9 mouse cellular contexts compared by ENCODE assay signal in genomic region chr8:84981644-84982498, GRCm38 (mm10). TPM values are rescaled to one million over a fixed set of nuclear protein-coding genes. Genes with fewer than 3 reads are reported as not detected.
A peak's percentile ranks its signal among the peaks of the same experiment; 100 is the strongest.
DNase-seq lines count a peak whose midpoint lies in the region; ATAC-seq and TF ChIP-seq lines count a peak whose summit lies in the region.
"Had no signal": no experiment of that assay in that cellular context is flagged by ENCODE, and none has a peak within 500 bp of the region (broad histone marks: within the 10 kb centered on the region; RNA-seq: fewer than 3 reads in every experiment).

No protein-coding gene starts in this region.

- H3K27me3 ChIP-seq in E14TG2a.4 (ENCODE audit: insufficient read depth, low read length): no peaks in the 10 kb centered on the region
- no peaks in the 10 kb centered on the region for H3K27me3 ChIP-seq in intestine, postnatal 0 days (replicated peaks; ENCODE audit: control insufficient read depth, insufficient read depth, low read length)
- no peaks in the 10 kb centered on the region for H3K27me3 ChIP-seq in lung, embryonic 16.5 days (ENCODE audit: control insufficient read depth, insufficient read depth, low read depth, low read length)

- ATAC-seq in intestine, postnatal 0 days: no peak
- no peak for ATAC-seq in lung, embryonic 16.5 days (ENCODE audit: low read depth)
- no peak for ATAC-seq in granulocyte monocyte progenitor cell, adult 5-6 weeks (replicated peaks; ENCODE audit: poor library complexity, severe bottlenecking)

- intact Hi-C loops in heart, postnatal 36 days (cut with DNase I): loop anchor here (5.0 kb wide), 1 partner anchor 780 kb away; no protein-coding TSS in a partner anchor
- intact Hi-C loops in left cerebral cortex, postnatal 10 days (cut with DNase I): no loop called here

- no peak overlapping the region for H3K9ac ChIP-seq in intestine, postnatal 0 days (ENCODE audit: low read depth, low read length)
- H3K9ac ChIP-seq in lung, embryonic 16.5 days (ENCODE audit: low read length): peak overlapping the region; percentile 17

- no peak for TF ChIP-seq CTCF in E14TG2a.4 (conservative IDR thresholded peaks at IDR 0.05; ENCODE audit: low read length)
- TF ChIP-seq CTCF in intestine, postnatal 0 days (IDR thresholded peaks at IDR 0.05; ENCODE audit: low read depth): no peak

- peaks cover 75% of the 10 kb centered on the region for H3K4me1 ChIP-seq in E14TG2a.4 (replicated peaks; ENCODE audit: low read depth, low read length)
- peaks cover 41% of the 10 kb centered on the region for H3K4me1 ChIP-seq in intestine, postnatal 0 days (replicated peaks; ENCODE audit: control insufficient read depth, insufficient read depth, low read length)
- H3K4me1 ChIP-seq in lung, embryonic 16.5 days (replicated peaks; ENCODE audit: control insufficient read depth, insufficient read depth, low read length): peaks cover 77% of the 10 kb centered on the region

- WGBS in intestine, postnatal 0 days: 53% methylated on average over 15 of the region's 15 CpGs
- 62% methylated on average over 15 of the region's 15 CpGs for WGBS in lung, embryonic 16.5 days

- peak overlapping the region; percentile 97 for H3K27ac ChIP-seq in intestine, postnatal 0 days (ENCODE audit: low read depth, low read length)
- peak overlapping the region; percentile 96 for H3K27ac ChIP-seq in lung, embryonic 16.5 days (ENCODE audit: low read length)

- H3K36me3 ChIP-seq in E14TG2a.4 (ENCODE audit: insufficient read depth, low read length): peaks cover 13% of the 10 kb centered on the region; the same call in 1 of the 2 replicates
- no peaks in the 10 kb centered on the region for H3K36me3 ChIP-seq in intestine, postnatal 0 days (ENCODE audit: control insufficient read depth, insufficient read depth)
- no peaks in the 10 kb centered on the region for H3K36me3 ChIP-seq in lung, embryonic 16.5 days (ENCODE audit: control insufficient read depth, insufficient read depth, low read length)

- peak overlapping the region; percentile 39 for H3K4me3 ChIP-seq in E14TG2a.4 (replicated peaks; ENCODE audit: low read length)
- H3K4me3 ChIP-seq in intestine, postnatal 0 days (ENCODE audit: low read depth, low read length): no peak overlapping the region
- no peak overlapping the region for H3K4me3 ChIP-seq in lung, embryonic 16.5 days (ENCODE audit: low read length)

- H3K9me3 ChIP-seq in E14TG2a.4 (ENCODE audit: low read length): no peaks in the 10 kb centered on the region
- H3K9me3 ChIP-seq in intestine, postnatal 0 days (ENCODE audit: control insufficient read depth): no peaks in the 10 kb centered on the region
- H3K9me3 ChIP-seq in lung, embryonic 16.5 days (ENCODE audit: control insufficient read depth, low read length): no peaks in the 10 kb centered on the region

- H3K4me2 ChIP-seq in intestine, postnatal 0 days (replicated peaks; ENCODE audit: low read depth): peak overlapping the region; percentile 96
- H3K4me2 ChIP-seq in lung, embryonic 16.5 days (ENCODE audit: low read depth, low read length): peak overlapping the region; percentile 5; the same call in 1 of the 2 replicates

- peak; percentile 13 for DNase-seq in heart, postnatal 4 days
- DNase-seq in heart, postnatal 36 days: no peak
- no peak for DNase-seq in left cerebral cortex, postnatal 10 days (ENCODE audit: extremely low spot score in 1 of 2, low spot score in 2 of 2)
- DNase-seq in thymus, postnatal 0 days (ENCODE audit: low spot score): no peak

RNA-seq across cellular contexts. Expression of gene Junb, which starts 3.4 kb away (rescaled TPM):
- total RNA-seq in heart, postnatal 4 days (2021): 10 to 100 TPM; 12.3 to 12.4 TPM
- 10 to 100 TPM; 14.9 to 26.9 TPM for total RNA-seq in heart, postnatal 36 days (2021)
- 42.8 and 47.6 TPM in 2 replicates for polyA plus RNA-seq in intestine, postnatal 0 days (2015; fragmentation: Nextera tagmentation; extraction: Ambion mirVana)
- polyA plus RNA-seq in lung, embryonic 16.5 days (2015; fragmentation: Nextera tagmentation; extraction: Ambion mirVana): 13.7 and 15.5 TPM in 2 replicates
- total RNA-seq in granulocyte monocyte progenitor cell, adult 5-6 weeks (2014; fragmentation: Nextera tagmentation): 3.3 and 14.2 TPM in 2 replicates
- 39.6 and 46.0 TPM in 2 replicates for total RNA-seq in granulocyte monocyte progenitor cell, adult 5-6 weeks (2017)
- total RNA-seq in left cerebral cortex, postnatal 10 days (2021): 10 to 100 TPM; 29.9 to 33.0 TPM
- 71.2 and 71.6 TPM in 2 replicates for polyA plus RNA-seq in thymus, postnatal 0 days (2015; fragmentation: Nextera tagmentation; extraction: Ambion mirVana)

RNA-seq across cellular contexts. Expression of gene Hook2, which starts 8.5 kb away (rescaled TPM):
- 1 to 10 TPM; 2.2 to 2.6 TPM for total RNA-seq in heart, postnatal 4 days (2021)
- total RNA-seq in heart, postnatal 36 days (2021): 1 to 10 TPM; 2.7 to 2.9 TPM
- polyA plus RNA-seq in intestine, postnatal 0 days (2015; fragmentation: Nextera tagmentation; extraction: Ambion mirVana): 68.6 and 75.4 TPM in 2 replicates
- 24.2 and 27.2 TPM in 2 replicates for polyA plus RNA-seq in lung, embryonic 16.5 days (2015; fragmentation: Nextera tagmentation; extraction: Ambion mirVana)
- 5.2 and 6.1 TPM in 2 replicates for total RNA-seq in granulocyte monocyte progenitor cell, adult 5-6 weeks (2014; fragmentation: Nextera tagmentation)
- 5.7 and 8.2 TPM in 2 replicates for total RNA-seq in granulocyte monocyte progenitor cell, adult 5-6 weeks (2017)
- total RNA-seq in left cerebral cortex, postnatal 10 days (2021): 10 to 100 TPM; 13.4 to 13.9 TPM
- polyA plus RNA-seq in thymus, postnatal 0 days (2015; fragmentation: Nextera tagmentation; extraction: Ambion mirVana): 14.9 and 16.0 TPM in 2 replicates

RNA-seq across cellular contexts. Expression of gene Rnaseh2a, which starts 12.3 kb away (rescaled TPM):
- total RNA-seq in heart, postnatal 4 days (2021): 10 to 100 TPM; 61.8 to 69.1 TPM
- total RNA-seq in heart, postnatal 36 days (2021): 10 to 100 TPM; 48.6 to 56.7 TPM
- 53.2 and 57.6 TPM in 2 replicates for polyA plus RNA-seq in intestine, postnatal 0 days (2015; fragmentation: Nextera tagmentation; extraction: Ambion mirVana)
- polyA plus RNA-seq in lung, embryonic 16.5 days (2015; fragmentation: Nextera tagmentation; extraction: Ambion mirVana): 114 and 119 TPM in 2 replicates
- 116 and 172 TPM in 2 replicates for total RNA-seq in granulocyte monocyte progenitor cell, adult 5-6 weeks (2014; fragmentation: Nextera tagmentation)
- 91.3 and 148 TPM in 2 replicates for total RNA-seq in granulocyte monocyte progenitor cell, adult 5-6 weeks (2017)
- 10 to 100 TPM; 41.0 to 44.2 TPM for total RNA-seq in left cerebral cortex, postnatal 10 days (2021)
- polyA plus RNA-seq in thymus, postnatal 0 days (2015; fragmentation: Nextera tagmentation; extraction: Ambion mirVana): 150 TPM in 2 replicates

RNA-seq across cellular contexts. Expression of gene Prdx2, which starts 12.5 kb away (rescaled TPM):
- total RNA-seq in heart, postnatal 4 days (2021): 100 to 1,000 TPM; 678 to 716 TPM
- total RNA-seq in heart, postnatal 36 days (2021): 100 to 1,000 TPM; 633 to 676 TPM
- polyA plus RNA-seq in intestine, postnatal 0 days (2015; fragmentation: Nextera tagmentation; extraction: Ambion mirVana): 313 and 319 TPM in 2 replicates
- 644 and 691 TPM in 2 replicates for polyA plus RNA-seq in lung, embryonic 16.5 days (2015; fragmentation: Nextera tagmentation; extraction: Ambion mirVana)
- total RNA-seq in granulocyte monocyte progenitor cell, adult 5-6 weeks (2014; fragmentation: Nextera tagmentation): 210 and 303 TPM in 2 replicates
- total RNA-seq in granulocyte monocyte progenitor cell, adult 5-6 weeks (2017): 360 and 421 TPM in 2 replicates
- 100 to 1,000 TPM; 507 to 518 TPM for total RNA-seq in left cerebral cortex, postnatal 10 days (2021)
- polyA plus RNA-seq in thymus, postnatal 0 days (2015; fragmentation: Nextera tagmentation; extraction: Ambion mirVana): 450 and 476 TPM in 2 replicates

RNA-seq across cellular contexts. Expression of gene Gm49661, which starts 12.6 kb away (rescaled TPM):
- total RNA-seq in heart, postnatal 4 days (2021): 1 to 10 TPM in 1 of 2 experiments, not detected in 1; 1.5 TPM
- total RNA-seq in heart, postnatal 36 days (2021): 1 to 10 TPM in 1 of 2 experiments, not detected in 1; 1.0 TPM
- 1.3 and 2.1 TPM in 2 replicates for polyA plus RNA-seq in intestine, postnatal 0 days (2015; fragmentation: Nextera tagmentation; extraction: Ambion mirVana)
- not detected in 2 replicates for polyA plus RNA-seq in lung, embryonic 16.5 days (2015; fragmentation: Nextera tagmentation; extraction: Ambion mirVana)
- total RNA-seq in granulocyte monocyte progenitor cell, adult 5-6 weeks (2014; fragmentation: Nextera tagmentation): not detected in 2 replicates
- total RNA-seq in granulocyte monocyte progenitor cell, adult 5-6 weeks (2017): not detected in 2 replicates
- total RNA-seq in left cerebral cortex, postnatal 10 days (2021): not detected
- not detected in 2 replicates for polyA plus RNA-seq in thymus, postnatal 0 days (2015; fragmentation: Nextera tagmentation; extraction: Ambion mirVana)
- total RNA-seq: left cerebral cortex, postnatal 14 days had no signal
